Mouse (Mus musculus) right cerebral cortex, postnatal 14 days (tissue): Measurements from ENCODE around the gene Gm11985.
"Not testable (repeated sequence)": the region's sequence is repeated elsewhere in the genome, so short reads cannot be mapped to it uniquely, and the experiment has no call there.

Experiments used
- DNase-seq: peaks from one replicate; pipeline ENCODE4 v3.0.0; 2022

Gene Gm11985

GRCm38 (mm10) chr11:7188469-7188868 lies at the start of gene Gm11985:
Gene Gm11985, minus strand, starts transcription at chr11:7188569.
- DNase-seq, result no peak

DNA sequence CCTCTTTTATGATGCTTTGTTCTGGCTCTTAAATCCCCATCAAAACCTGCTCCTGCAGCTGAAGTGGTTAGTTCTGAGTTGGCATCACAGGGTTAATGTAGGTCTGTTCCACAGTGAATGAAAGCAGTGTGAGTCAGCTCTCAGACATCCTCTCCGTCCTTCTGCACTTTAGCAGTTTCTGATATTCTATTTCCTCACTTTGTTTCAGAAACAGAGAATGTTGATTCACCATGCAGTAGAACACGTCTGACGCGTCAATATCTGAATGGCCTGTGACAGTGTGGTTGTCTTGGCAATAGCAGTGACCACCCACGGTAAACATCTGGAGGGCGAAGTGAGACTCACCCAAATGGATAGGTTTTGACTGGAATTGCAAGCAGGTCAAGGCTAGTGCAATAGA lies 49.3 kb upstream of the Gm11985 start:
- no peak for DNase-seq

DNA sequence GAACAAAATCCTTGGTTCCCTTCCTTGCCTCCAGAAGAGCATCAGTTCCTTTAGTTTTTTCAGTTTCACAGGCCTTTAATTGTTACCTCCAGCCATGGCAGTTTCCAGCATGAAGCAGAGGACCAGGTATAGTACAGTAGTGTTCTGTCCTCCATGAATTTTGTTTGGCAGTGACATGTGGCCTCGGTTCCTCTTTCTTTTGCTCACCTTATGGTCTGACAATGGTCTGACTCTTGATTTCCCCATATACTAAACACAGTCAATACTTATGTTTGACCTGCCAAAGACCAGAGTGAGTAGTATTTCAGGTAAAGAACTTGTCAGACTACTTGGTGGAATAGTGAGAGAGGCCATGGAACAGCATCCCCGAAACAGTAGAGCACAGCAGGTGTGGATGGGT lies 48.4 kb upstream of the Gm11985 start:
- no peak for DNase-seq

DNA sequence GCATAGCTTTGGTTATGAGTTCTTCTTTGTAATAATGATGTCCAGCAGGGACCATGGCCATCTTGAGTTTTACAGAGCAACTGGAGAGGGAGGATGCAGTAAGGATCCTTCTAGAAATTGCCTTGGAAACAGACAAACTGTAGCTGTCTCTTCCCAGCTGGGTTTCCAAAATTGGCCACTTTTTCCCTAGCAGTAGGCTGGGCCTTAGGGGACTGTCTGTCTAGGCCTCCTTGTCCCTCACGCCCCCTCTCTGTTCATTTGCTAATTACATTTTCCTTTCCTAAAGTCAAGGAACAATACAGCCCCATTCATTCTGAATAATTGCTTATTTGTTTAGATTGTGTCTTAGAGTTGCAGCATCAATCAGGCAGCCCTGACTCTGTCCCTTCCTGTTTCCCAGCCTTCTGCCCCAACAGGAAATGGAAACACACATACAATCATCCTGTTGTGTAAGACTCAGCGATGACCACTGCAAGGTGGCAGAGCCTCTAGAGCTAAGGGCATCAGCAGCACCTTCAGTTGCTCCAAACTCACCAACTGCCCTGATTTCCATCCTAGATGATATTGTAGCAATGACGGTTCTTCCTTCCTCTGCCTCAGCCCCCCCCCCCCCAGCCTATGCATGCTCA lies 46.7 kb upstream of the Gm11985 start:
- no peak for DNase-seq

GRCm38 (mm10) chr11:7234436-7234835 lies 46.1 kb upstream of the Gm11985 start:
- DNase-seq, result no peak

DNA sequence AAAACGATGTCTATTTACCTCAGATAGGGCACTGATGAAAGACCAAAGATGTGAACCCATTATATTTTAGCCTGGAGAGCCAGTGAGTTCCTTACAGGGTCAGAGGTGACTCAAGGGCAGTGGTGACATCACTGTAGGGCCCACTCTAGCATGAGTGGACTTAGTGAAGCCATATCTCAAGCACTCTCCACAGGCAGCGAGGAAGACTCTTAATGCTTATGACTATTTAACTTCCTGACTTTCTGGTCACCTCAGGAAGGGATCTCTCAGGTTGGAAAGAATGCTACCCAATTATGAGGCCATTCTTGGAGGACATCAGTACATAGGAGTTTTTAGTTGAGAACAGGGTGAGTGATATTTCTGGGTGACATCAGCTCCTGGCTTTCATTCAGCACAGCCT lies 45.0 kb upstream of the Gm11985 start:
- no peak for DNase-seq

GRCm38 (mm10) chr11:7231958-7232357 lies 43.6 kb upstream of the Gm11985 start:
- no peak for DNase-seq

DNA sequence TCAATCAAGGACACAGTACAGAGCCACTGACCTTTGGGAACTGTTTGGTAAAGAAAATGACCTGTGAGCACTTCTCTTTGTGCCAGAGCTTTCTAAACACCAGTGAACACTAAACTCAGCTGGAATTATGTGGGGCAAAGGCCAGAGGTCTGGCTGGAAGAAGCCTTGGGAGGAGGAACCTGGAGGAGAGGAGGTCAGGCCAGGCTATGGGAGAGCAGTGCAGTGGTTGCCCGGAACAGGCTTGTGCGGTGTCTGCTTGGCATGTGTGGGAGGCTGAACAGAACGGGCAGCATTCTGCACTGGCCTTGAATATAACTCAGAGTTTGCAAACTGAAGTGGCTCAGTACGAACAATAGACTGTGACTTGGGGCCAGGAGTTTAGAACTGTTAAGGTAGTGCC lies 41.6 kb upstream of the Gm11985 start:
- no peak for DNase-seq

DNA sequence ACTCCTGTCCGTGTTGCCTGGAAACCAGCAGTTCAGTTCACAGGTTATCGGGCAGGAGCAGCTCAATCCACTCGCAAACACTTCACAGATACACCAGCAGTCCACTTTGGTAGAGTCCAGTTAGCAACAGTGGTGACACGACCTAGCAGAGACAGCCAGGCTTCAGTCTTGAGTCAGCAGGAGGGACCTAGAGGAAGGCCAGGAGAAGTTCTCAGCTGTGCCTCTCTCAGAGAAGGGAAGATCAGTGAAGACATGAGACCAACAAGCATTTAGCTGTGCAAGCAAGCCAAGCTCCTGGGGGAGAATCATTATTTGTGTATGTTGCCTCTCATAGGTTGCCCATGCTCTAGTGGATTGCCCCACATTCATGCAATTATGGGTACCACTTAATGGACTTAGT lies 39.7 kb upstream of the Gm11985 start:
- no peak for DNase-seq

DNA sequence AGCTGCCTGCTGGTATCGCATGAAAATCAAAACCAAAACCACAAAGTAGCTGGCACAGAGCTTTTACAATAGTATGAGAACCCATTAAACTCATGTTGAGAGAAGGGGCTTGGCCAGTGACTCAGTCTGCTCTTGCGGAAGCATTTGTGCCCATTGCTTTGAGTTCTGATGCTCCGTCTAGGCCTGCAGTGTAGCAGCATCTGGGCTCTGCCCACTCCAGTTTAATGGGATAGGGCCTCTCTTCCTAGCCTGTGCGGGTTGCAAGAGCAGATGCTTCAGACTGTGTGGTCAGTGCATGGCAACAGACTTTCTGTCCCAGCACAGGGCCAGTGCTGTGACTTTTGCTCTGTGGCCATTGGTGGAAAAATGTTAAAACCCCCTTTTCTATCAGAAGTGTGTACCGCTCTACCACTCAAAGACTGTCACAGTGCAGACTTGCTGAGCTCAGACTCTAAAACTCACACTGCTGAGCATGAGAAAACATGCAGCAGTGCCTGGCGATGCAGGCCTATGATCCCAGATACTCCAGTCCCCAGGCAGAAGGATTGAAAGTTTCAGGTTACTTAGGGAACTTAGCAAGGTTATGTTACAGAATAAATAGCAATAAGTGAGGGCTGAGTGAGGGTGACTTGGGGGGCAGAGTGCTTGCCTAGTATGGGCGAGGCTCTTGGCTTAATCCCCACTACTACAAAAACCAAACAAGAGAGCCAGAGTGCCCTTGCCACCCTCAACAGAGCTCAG lies 38.6 kb upstream of the Gm11985 start:
- DNase-seq, result no peak

- peak; percentile 27 for DNase-seq
These were observed 37.8 kb upstream of the Gm11985 start for GRCm38 (mm10) chr11:7226200-7226599.

DNA sequence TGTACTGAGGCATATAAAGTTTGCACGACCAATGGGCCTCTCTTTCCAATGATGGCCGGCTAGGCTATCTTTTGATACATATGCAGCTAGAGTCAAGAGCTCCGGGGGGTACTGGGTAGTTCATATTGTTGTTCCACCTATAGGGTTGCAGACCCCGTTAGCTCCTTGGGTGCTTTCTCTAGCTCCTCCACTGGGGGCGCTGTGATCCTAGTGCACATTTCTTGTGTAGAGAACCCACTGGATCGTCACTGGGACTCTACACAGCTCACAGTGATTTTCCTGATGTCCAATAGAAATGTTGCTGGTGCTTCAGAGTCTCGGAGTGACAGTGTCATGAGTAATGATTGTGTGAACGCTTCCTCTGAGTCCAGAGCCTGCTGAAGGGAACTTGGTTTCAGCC lies 33.5 kb upstream of the Gm11985 start:
- DNase-seq, result not testable (repeated sequence)

- DNase-seq, result peak; percentile 78
These were observed 27.3 kb upstream of the Gm11985 start for GRCm38 (mm10) chr11:7215703-7216102.

DNA sequence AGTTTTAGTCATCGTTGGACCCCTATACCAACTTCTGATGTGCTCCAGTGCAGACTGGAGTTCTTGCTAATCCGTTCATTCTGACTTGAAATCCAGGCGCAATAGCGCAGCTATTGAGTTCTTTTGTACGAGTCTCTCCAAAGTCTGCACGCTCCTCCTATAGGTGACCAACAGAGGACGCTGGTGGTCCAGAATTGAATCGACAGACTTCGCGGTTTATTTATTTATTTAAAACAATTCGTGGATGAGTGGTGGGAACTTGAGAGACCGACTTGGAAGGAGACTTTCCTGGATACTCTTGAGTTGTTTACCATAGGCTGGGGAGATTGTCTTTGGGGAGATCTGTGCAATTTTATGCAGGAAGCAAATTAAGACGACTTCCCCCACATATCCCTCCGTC lies 26.4 kb upstream of the Gm11985 start:
- DNase-seq, result peak; percentile 68

DNA sequence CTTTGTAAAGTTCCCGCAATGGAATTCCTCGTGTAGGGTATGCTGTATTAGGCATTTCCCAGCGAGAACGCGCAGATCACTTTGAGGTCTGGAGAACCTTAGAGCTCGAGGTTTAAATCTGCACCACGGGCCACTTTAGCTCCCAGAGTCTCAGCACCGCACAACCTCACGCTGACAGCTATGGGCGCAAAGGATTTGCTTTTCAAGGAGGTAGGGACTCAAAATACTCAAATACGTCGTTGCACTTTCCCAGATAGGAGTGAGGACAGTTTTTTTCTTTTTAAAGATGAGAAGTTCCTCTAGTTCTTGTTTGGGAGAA lies 25.9 kb upstream of the Gm11985 start:
- no peak for DNase-seq

GRCm38 (mm10) chr11:7213501-7214341 lies 25.4 kb upstream of the Gm11985 start, which contains the start of gene Igfbp3:
Gene Igfbp3, minus strand, starts transcription at chr11:7213923.
- peak; percentile 85 for DNase-seq

GRCm38 (mm10) chr11:7213161-7213500 lies 24.8 kb upstream of the Gm11985 start:
- DNase-seq, result no peak

DNA sequence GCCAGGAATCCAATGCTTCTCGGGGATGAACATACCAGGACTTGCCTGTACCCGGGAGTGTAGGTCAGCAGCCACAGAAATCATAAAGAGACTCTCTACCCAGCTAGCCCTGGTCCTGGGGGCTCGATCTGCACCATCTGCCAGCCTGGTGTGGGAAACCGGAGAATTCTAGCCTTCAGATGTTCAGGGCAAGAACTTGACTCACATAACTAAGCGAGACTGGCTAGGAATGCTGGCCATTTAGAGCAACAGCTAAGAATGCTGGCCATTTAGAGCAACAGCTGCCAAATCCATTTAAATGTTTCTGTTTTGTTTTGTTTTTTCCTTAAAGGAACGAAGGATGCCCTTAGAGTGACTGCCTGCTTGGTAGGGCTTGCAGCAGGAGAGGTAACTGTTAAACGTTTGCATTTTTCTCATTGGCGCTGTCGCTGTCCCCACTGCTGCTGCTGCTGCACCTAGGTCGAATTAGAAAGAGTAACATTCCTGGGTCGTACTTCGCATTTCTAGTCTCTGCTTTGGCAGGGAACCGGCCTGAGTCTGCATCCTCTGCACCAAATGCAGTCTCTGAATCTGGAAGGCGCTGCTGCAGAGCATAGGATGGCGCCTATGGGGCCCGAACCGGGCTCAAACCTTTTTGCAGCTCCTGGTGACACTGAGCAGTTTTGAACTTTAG lies 23.9 kb upstream of the Gm11985 start:
- DNase-seq, result no peak

GRCm38 (mm10) chr11:7211211-7211610 lies 22.8 kb upstream of the Gm11985 start:
- no peak for DNase-seq

DNA sequence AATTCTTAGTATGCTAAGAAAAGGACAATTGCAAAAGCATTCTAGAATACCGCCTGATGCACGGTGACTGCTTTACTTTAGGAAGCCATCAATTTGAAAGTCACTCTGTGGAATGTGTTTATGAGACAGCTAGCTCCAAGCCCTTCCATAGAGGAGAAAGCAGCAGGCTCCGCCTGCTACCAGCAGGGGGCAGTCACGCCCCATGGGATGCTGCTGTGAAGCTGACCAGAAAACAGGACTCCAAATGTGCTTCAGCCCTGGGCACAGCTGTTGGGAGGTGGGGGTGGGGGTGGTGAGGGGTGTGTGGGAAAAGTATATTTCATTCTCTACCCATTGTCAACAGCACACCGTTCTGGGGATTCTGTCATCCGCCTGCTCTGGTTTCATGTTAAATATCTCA lies 22.0 kb upstream of the Gm11985 start:
- DNase-seq, result peak; percentile 76

DNA sequence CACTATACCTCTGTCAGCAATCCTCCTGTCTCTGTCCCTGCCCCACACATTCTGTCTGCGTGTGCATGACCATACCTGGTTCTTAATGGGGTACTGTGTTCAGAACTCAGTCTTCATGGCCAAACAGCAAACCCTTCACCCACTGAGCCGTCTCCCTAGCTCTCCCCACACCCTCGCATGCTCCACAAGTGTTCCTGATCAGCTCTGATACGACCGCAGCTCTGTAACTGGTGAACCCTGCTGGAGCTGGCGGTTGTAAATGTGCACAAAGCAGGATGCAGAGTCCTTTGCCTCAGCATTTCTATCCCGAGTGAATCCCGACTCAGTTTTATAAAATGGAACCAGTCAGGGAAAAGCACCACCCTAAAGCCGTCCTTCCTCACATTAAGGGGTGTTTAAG lies 15.5 kb upstream of the Gm11985 start:
- DNase-seq, result no peak

DNA sequence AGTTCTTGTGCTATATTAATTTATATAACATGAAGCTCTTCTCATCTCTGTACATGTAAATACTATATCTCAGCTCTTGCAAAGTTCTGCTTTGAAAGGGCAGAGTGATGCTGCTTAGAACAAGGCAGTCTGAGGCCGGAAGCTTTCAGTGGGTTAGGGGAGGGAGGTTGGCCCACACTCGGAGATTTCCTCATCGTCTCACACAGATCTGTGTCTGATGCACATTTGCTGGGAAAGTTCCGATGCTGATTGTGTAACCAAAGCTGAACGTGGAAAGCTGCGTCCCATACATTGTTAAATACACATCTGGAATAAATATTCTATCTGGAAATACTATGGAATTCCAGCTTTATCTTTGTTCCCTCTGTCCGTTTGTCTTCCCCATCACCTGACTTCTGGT lies 13.8 kb upstream of the Gm11985 start:
- DNase-seq, result no peak

- no peak for DNase-seq
These were observed 12.0 kb upstream of the Gm11985 start for GRCm38 (mm10) chr11:7200393-7200783.
